Mouse (Mus musculus): ENCODE results near the gene Lclat1. TPM values are rescaled to one million over a fixed set of nuclear protein-coding genes. Genes with fewer than 3 reads are reported as not detected.

The Lclat1 gene
- polyA plus RNA-seq, 1 experiment from 2014 or later = 10.8 TPM

DNA sequence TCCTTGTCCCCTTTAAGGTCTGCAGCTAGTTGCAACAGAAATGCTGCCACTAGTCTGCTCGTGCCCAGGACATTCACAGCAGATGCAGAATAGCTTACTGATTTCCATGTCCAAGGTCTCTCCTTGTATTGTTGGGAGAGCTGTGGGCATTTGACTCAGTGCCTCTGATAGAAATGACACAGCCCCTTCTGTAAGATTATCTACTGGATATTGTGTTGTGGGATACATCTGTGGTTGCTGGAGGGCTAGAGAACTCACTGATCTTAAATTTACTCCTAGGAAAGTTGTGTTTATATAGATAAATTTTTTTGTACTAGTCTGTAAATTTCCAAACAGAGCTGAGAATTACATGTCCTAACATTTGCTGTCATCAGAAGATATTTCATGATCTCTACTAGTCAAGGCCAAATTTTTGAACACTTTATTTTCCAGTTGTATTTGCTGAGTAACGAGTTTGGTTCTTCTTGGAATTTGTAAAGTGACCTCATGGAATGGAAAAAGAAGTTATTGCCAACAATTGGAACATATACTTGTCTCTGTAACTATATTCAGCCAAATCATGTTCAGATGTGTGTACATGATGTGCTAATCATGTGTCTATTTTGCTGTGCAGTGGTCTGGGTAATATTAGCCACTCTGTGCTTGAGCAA, 87.4 kb downstream of the Lclat1 start:
- Histone ChIP-seq H3K4me2 (no peak overlapping the region), H3K36me3 (replicated peaks) (no peaks in the 10 kb centered on the region; the same call in 1 of the 2 replicates), H3K4me3 (replicated peaks) (no peak overlapping the region), H3K9ac (no peak overlapping the region), H3K9me3 (no peaks in the 10 kb centered on the region), H3K4me1 (no peaks in the 10 kb centered on the region), H3K27ac (no peak overlapping the region), H3K27me3 (no peaks in the 10 kb centered on the region)
- WGBS = 84% methylated on average over 2 of the region's 2 CpGs
- no peak for ATAC-seq (ENCODE audit: low FRiP score)

GRCm38 (mm10) chr17:73196139-73196538, 88.4 kb downstream of the Lclat1 start:
- 86% methylated on average over 1 of the region's 1 CpGs for WGBS
- no peaks in the 10 kb centered on the region for H3K27me3 ChIP-seq
- H3K9ac ChIP-seq = no peak overlapping the region
- no peak for ATAC-seq (ENCODE audit: low FRiP score)
- no peaks in the 10 kb centered on the region; the same call in 1 of the 2 replicates for H3K36me3 ChIP-seq (replicated peaks)
- H3K4me1 ChIP-seq = no peaks in the 10 kb centered on the region
- no peak overlapping the region for H3K4me3 ChIP-seq (replicated peaks)
- no peak overlapping the region for H3K4me2 ChIP-seq
- no peak overlapping the region for H3K27ac ChIP-seq
- H3K9me3 ChIP-seq = no peaks in the 10 kb centered on the region

- Histone ChIP-seq H3K27ac (no peak overlapping the region), H3K4me1 (no peaks in the 10 kb centered on the region), H3K9me3 (no peaks in the 10 kb centered on the region), H3K4me3 (replicated peaks) (no peak overlapping the region), H3K4me2 (no peak overlapping the region), H3K36me3 (replicated peaks) (no peaks in the 10 kb centered on the region), H3K27me3 (no peaks in the 10 kb centered on the region), H3K9ac (no peak overlapping the region)
- no peak for ATAC-seq (ENCODE audit: low FRiP score)
- 85% methylated on average over 1 of the region's 1 CpGs for WGBS
These were observed 89.9 kb downstream of the Lclat1 start for GRCm38 (mm10) chr17:73197724-73198123.

- Histone ChIP-seq H3K9ac (no peak overlapping the region), H3K4me3 (replicated peaks) (no peak overlapping the region)
- no peak for ATAC-seq (ENCODE audit: low FRiP score)
These were observed 91.6 kb downstream of the Lclat1 start for GRCm38 (mm10) chr17:73199387-73199786.

DNA sequence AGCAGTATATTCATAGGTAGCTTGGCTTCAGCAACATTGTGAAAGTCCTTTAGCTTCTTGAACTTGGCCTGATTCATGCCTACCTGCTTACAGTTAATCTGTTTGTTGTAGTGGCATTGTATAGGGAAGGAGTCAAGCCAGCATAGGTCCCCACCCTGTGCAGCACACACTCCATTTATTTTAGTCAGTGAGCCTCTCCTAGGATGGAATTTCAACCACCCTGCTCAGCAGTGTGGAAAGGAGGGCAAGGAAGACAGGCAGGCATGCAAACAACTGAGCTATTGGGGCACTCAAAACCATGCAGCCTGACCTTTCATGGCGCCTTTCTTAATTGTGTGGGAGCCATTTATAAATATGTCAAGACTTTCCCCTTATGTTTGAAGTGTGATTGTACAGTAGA, 92.6 kb downstream of the Lclat1 start:
- no peak for ATAC-seq (ENCODE audit: low FRiP score)

More at GRCm38 (mm10) chr17:73199387-73199786, 91.6 kb downstream of the Lclat1 start:
- no peaks in the 10 kb centered on the region for H3K36me3 ChIP-seq (replicated peaks)
- no peaks in the 10 kb centered on the region for H3K27me3 ChIP-seq
- H3K9me3 ChIP-seq = no peaks in the 10 kb centered on the region
- no peak overlapping the region for H3K27ac ChIP-seq
- H3K4me2 ChIP-seq = no peak overlapping the region
- H3K4me1 ChIP-seq = no peaks in the 10 kb centered on the region

DNA sequence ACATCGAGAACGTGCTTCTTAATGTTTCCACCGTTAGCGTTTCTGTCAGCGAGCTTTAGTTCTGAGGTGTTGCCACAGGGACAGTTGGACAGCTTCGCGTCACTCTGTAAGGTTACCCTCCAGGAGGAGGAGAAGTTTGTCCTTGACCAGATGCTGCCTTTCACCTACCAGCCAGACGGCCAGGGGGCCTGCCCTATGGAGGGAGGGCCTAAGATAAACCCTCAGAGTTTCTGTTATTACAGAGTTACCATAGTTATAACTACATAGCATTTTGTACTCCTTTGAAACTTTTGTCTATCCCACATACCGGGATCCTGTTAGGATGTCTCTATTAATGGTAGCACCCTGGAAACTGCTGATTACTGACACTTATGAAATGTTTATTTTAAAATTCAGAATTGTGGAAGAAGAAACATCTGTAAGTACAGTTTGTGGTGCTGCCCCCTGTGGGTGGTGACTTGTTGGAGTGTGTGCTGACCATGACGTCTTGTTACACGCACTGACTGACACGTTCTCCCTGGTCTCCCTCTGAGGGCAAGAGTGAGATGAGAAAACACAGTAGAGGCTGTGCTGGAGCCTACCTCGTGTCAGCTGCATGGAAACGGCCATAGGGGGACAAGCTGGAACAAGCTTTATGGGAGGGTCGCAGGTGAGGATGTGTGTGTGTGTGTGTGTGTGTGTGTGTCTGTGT, 96.0 kb downstream of the Lclat1 start:
- H3K9me3 ChIP-seq = no peaks in the 10 kb centered on the region
- 92% methylated on average over 15 of the region's 15 CpGs for WGBS
- no peak overlapping the region for H3K9ac ChIP-seq
- no peaks in the 10 kb centered on the region for H3K27me3 ChIP-seq
- ATAC-seq (ENCODE audit: low FRiP score) = no peak
- no peaks in the 10 kb centered on the region for H3K36me3 ChIP-seq (replicated peaks)
- H3K4me1 ChIP-seq = no peaks in the 10 kb centered on the region
- H3K27ac ChIP-seq = no peak overlapping the region
- no peak overlapping the region for H3K4me2 ChIP-seq
- H3K4me3 ChIP-seq (replicated peaks) = no peak overlapping the region

More for the DNA sequence above, 92.6 kb downstream of the Lclat1 start:
- no peaks in the 10 kb centered on the region for H3K27me3 ChIP-seq
- no peak overlapping the region for H3K27ac ChIP-seq
- no peak overlapping the region for H3K4me3 ChIP-seq (replicated peaks)
- WGBS = 93% methylated on average over 1 of the region's 1 CpGs
- H3K9ac ChIP-seq = no peak overlapping the region
- H3K4me1 ChIP-seq = no peaks in the 10 kb centered on the region
- no peak overlapping the region for H3K4me2 ChIP-seq
- no peaks in the 10 kb centered on the region for H3K36me3 ChIP-seq (replicated peaks)
- H3K9me3 ChIP-seq = no peaks in the 10 kb centered on the region

GRCm38 (mm10) chr17:73210960-73211531, 103.3 kb downstream of the Lclat1 start:
- H3K4me3 ChIP-seq (replicated peaks) = no peak overlapping the region
- no peak overlapping the region for H3K9ac ChIP-seq
- H3K27me3 ChIP-seq = no peaks in the 10 kb centered on the region
- no peaks in the 10 kb centered on the region for H3K36me3 ChIP-seq (replicated peaks)
- no peak for ATAC-seq (ENCODE audit: low FRiP score)
- no peak overlapping the region for H3K4me2 ChIP-seq
- H3K9me3 ChIP-seq = no peaks in the 10 kb centered on the region
- H3K4me1 ChIP-seq = no peaks in the 10 kb centered on the region
- no peak overlapping the region for H3K27ac ChIP-seq
- whole genome bisulfite sequencing = 82% methylated on average over 5 of the region's 5 CpGs

GRCm38 (mm10) chr17:73212754-73213153, 105.0 kb downstream of the Lclat1 start:
- no peak overlapping the region for H3K4me2 ChIP-seq
- H3K27me3 ChIP-seq = no peaks in the 10 kb centered on the region
- H3K9ac ChIP-seq = no peak overlapping the region
- no peak overlapping the region for H3K27ac ChIP-seq
- H3K4me3 ChIP-seq (replicated peaks) = no peak overlapping the region
- no peaks in the 10 kb centered on the region for H3K9me3 ChIP-seq
- no peak for ATAC-seq (ENCODE audit: low FRiP score)
- no peaks in the 10 kb centered on the region for H3K36me3 ChIP-seq (replicated peaks)
- 85% methylated on average over 3 of the region's 3 CpGs for WGBS
- no peaks in the 10 kb centered on the region for H3K4me1 ChIP-seq

DNA sequence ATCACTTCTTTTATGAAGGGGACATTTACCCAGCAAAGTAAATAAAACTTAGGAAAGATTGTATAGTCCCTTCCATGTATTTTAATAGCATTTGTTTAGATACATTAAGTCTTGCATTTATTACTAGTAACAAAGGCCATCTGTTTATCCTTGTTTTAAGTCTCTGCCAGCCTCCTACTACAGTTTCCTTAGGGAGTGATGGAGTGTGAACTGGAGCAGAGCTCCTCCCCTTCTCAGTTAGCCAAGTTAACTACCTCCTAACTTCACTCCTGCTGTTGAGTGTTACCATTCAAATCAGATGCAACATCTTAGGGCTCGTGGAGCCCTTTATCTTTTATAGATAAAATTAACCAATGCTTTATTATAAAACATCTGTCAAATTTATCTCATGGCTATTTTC, 105.4 kb downstream of the Lclat1 start:
- no peak for ATAC-seq (ENCODE audit: low FRiP score)
- no peaks in the 10 kb centered on the region for H3K9me3 ChIP-seq
- H3K9ac ChIP-seq = no peak overlapping the region
- no peak overlapping the region for H3K4me2 ChIP-seq
- WGBS = 84% methylated on average over 1 of the region's 1 CpGs
- no peaks in the 10 kb centered on the region for H3K4me1 ChIP-seq
- H3K27me3 ChIP-seq = no peaks in the 10 kb centered on the region
- H3K4me3 ChIP-seq (replicated peaks) = no peak overlapping the region
- H3K27ac ChIP-seq = no peak overlapping the region
- H3K36me3 ChIP-seq (replicated peaks) = no peaks in the 10 kb centered on the region

- Histone ChIP-seq H3K27me3 (no peaks in the 10 kb centered on the region), H3K4me1 (no peaks in the 10 kb centered on the region), H3K4me3 (replicated peaks) (no peak overlapping the region), H3K9me3 (no peaks in the 10 kb centered on the region), H3K9ac (no peak overlapping the region), H3K4me2 (no peak overlapping the region), H3K36me3 (replicated peaks) (no peaks in the 10 kb centered on the region), H3K27ac (no peak overlapping the region)
- WGBS = 80% methylated on average over 2 of the region's 2 CpGs
- ATAC-seq (ENCODE audit: low FRiP score) = no peak
These were observed 105.9 kb downstream of the Lclat1 start for GRCm38 (mm10) chr17:73213677-73214076.

DNA sequence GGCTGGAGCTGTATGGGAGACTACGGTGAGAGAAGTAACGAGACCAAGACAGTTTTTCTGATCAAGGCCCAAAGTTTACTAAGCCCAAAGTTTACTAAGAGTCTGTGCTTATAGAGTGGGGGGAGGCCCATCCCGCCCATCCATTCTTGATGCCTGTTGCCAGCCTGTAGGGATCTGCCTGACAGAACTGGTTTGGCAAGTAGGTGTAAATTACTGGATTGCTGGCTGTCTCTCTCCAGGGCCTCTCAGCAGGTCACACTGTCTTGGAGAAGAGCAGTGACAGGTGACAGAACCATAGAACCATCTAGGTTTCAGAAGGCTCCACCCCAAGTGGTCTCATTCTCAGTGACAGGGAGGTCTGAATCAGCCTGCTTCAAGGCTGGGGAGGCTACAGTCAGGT, 109.5 kb downstream of the Lclat1 start:
- Histone ChIP-seq H3K27me3 (peaks cover 5% of the 10 kb centered on the region; the same call in 1 of the 2 replicates), H3K4me3 (replicated peaks) (no peak overlapping the region), H3K36me3 (replicated peaks) (no peaks in the 10 kb centered on the region), H3K4me1 (peaks cover 7% of the 10 kb centered on the region; the same call in 1 of the 2 replicates), H3K9me3 (no peaks in the 10 kb centered on the region), H3K9ac (no peak overlapping the region), H3K27ac (no peak overlapping the region), H3K4me2 (no peak overlapping the region)
- 91% methylated on average over 3 of the region's 3 CpGs for WGBS
- no peak for ATAC-seq (ENCODE audit: low FRiP score)

DNA sequence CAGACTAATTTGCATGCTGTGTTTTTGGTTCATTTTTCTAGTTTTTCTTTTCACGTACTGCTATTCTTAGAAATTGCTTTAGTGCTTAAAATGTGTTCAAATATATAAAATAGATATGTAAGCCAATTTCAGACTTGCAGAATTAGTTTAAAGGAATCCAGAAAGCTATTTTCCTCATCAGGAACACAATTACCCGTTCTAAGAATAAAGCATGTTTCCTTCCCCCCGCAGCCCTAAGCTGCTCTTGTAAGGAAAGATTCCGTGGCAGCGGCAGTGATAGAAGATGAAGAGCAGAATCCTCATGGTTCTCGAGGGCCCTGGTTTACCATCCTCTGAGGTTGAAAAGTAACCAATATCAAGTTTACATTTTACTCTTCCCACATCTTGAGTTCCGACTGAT, 113.0 kb downstream of the Lclat1 start:
- 67% methylated on average over 7 of the region's 7 CpGs for WGBS
- Histone ChIP-seq H3K4me1 (peaks cover 14% of the 10 kb centered on the region), H3K27me3 (peaks cover 5% of the 10 kb centered on the region; the same call in 1 of the 2 replicates), H3K4me3 (replicated peaks) (no peak overlapping the region), H3K36me3 (replicated peaks) (no peaks in the 10 kb centered on the region), H3K27ac (no peak overlapping the region), H3K4me2 (no peak overlapping the region), H3K9me3 (no peaks in the 10 kb centered on the region), H3K9ac (no peak overlapping the region)
- no peak for ATAC-seq (ENCODE audit: low FRiP score)
